Mouse (Mus musculus) adrenal gland, postnatal 4 days (tissue): Measurements from ENCODE around the gene Gipc1. TPM values are rescaled to one million over a fixed set of nuclear protein-coding genes. Genes with fewer than 3 reads are reported as not detected.

Experiments
- total RNA-seq, 2 experiments: library from RNA; stranded (reverse); gene quantifications; 2 replicates each; pipeline ENCODE4 v1.2.3; 2021

Gene Gipc1
- total RNA-seq, 2 experiments from 2014 or later, result 59.2 to 72.0 TPM

Other genes starting within 250 kb of the Gipc1 start
- gene Scoc, start 194.3 kb upstream of the Gipc1 start, total RNA-seq, result 10 to 100 TPM; 65.5 to 68.8 TPM
- gene Olfr370, start 116.9 kb upstream of the Gipc1 start, total RNA-seq, result not detected
- gene Ndufb7, start 86.0 kb upstream of the Gipc1 start, total RNA-seq, result 100 to 1,000 TPM; 215 to 223 TPM
- 100 to 1,000 TPM; 369 to 378 TPM for gene Tecr, start 44.7 kb upstream of the Gipc1 start, total RNA-seq
- gene Dnajb1, start 44.5 kb upstream of the Gipc1 start, total RNA-seq, result 10 to 100 TPM; 29.4 to 29.9 TPM
- 1 to 10 TPM; 2.4 to 5.1 TPM for gene Ptger1, start 14.0 kb downstream of the Gipc1 start, total RNA-seq
- 100 to 1,000 TPM; 115 to 120 TPM for gene Pkn1, start 46.5 kb downstream of the Gipc1 start, total RNA-seq
- gene Ddx39, start 62.5 kb downstream of the Gipc1 start, total RNA-seq, result 10 to 100 TPM; 41.5 to 42.2 TPM
- 10 to 100 TPM; 48.6 to 49.8 TPM for gene Adgre5, start 88.6 kb downstream of the Gipc1 start, total RNA-seq
- gene Adgrl1, start 247.4 kb downstream of the Gipc1 start, total RNA-seq, result 100 to 1,000 TPM; 103 to 109 TPM